Mouse (Mus musculus) liver, embryonic 14.5 days (tissue): Measurements from ENCODE around the gene Rplp0.

ENCODE experiments used
- CTCF ChIP-seq: IDR thresholded peaks from 2 replicates; pipeline ENCODE4 v1.5.1; 2016; ENCODE audit warnings: antibody characterized with exemption, low read depth, control low read depth
- EP300 ChIP-seq: IDR thresholded peaks from 2 replicates; pipeline ENCODE4 v1.6.1; 2016; ENCODE audit warnings: antibody characterized with exemption, low read depth

GRCm38 (mm10) chr5:115513721-115514120, 45.5 kb upstream of the Rplp0 start:
- TF ChIP-seq EP300 (no peak), CTCF (no peak)
